Mouse (Mus musculus) gastrocnemius, postnatal 4 days (tissue): Measurements from ENCODE around the gene Fbxo21. TPM values are rescaled to one million over a fixed set of nuclear protein-coding genes. Genes with fewer than 3 reads are reported as not detected.

Source experiments
- DNase-seq, 2 experiments: peaks; one replicate each; pipeline ENCODE4 v3.0.0; 2021 to 2022; ENCODE audit warnings: low spot score in 2 of 2, mixed read lengths in 2 of 2
- total RNA-seq, 2 experiments: library from RNA; stranded (reverse); gene quantifications; 2 replicates each; pipeline ENCODE4 v1.2.3; 2021

Fbxo21 gene
- total RNA-seq, 2 experiments from 2014 or later = 32.6 to 35.3 TPM

- no peak for DNase-seq
These were observed 1.7 kb downstream of the Fbxo21 start for GRCm38 (mm10) chr5:117978159-117978697.

- DNase-seq = no peak
These were observed 2.6 kb downstream of the Fbxo21 start for GRCm38 (mm10) chr5:117979082-117979481.

- no peak for DNase-seq
These were observed 4.4 kb downstream of the Fbxo21 start for GRCm38 (mm10) chr5:117980921-117981320.

- DNase-seq = no peak
These were observed 5.4 kb downstream of the Fbxo21 start for GRCm38 (mm10) chr5:117981943-117982342.

- no peak for DNase-seq
These were observed 9.8 kb downstream of the Fbxo21 start for GRCm38 (mm10) chr5:117986327-117986726.

- DNase-seq = no peak
These were observed 11.4 kb downstream of the Fbxo21 start for GRCm38 (mm10) chr5:117987891-117988290.

GRCm38 (mm10) chr5:117988367-117988766 is 11.8 kb downstream of the Fbxo21 start:
- DNase-seq = no peak

GRCm38 (mm10) chr5:117989773-117990172 is 13.2 kb downstream of the Fbxo21 start:
- DNase-seq = no peak

- DNase-seq = no peak
These were observed 14.4 kb downstream of the Fbxo21 start for GRCm38 (mm10) chr5:117990957-117991356.

- DNase-seq = no peak
These were observed 17.0 kb downstream of the Fbxo21 start for GRCm38 (mm10) chr5:117993550-117993949.

GRCm38 (mm10) chr5:117995372-117995901 is 18.9 kb downstream of the Fbxo21 start:
- no peak for DNase-seq

GRCm38 (mm10) chr5:117995911-117996310 is 19.4 kb downstream of the Fbxo21 start:
- DNase-seq = no peak

- no peak for DNase-seq
These were observed 20.1 kb downstream of the Fbxo21 start for GRCm38 (mm10) chr5:117996581-117996980.

GRCm38 (mm10) chr5:117997434-117997970 is 21.0 kb downstream of the Fbxo21 start:
- no peak for DNase-seq

GRCm38 (mm10) chr5:117999061-117999460 is 22.5 kb downstream of the Fbxo21 start:
- DNase-seq = no peak

GRCm38 (mm10) chr5:117999584-117999983 is 23.1 kb downstream of the Fbxo21 start:
- no peak for DNase-seq

GRCm38 (mm10) chr5:118002059-118002458 is 25.5 kb downstream of the Fbxo21 start:
- peak; percentile 52 to 68 for DNase-seq

GRCm38 (mm10) chr5:118004619-118005018 is 28.1 kb downstream of the Fbxo21 start:
- DNase-seq = peak in 1 of 2 experiments; percentile 51

GRCm38 (mm10) chr5:118005728-118006127 is 29.2 kb downstream of the Fbxo21 start:
- DNase-seq = no peak

- no peak for DNase-seq
These were observed 31.8 kb downstream of the Fbxo21 start for GRCm38 (mm10) chr5:118008344-118008743.

GRCm38 (mm10) chr5:118010872-118011271 is 34.3 kb downstream of the Fbxo21 start:
- no peak for DNase-seq

GRCm38 (mm10) chr5:118011796-118012195 is 35.3 kb downstream of the Fbxo21 start:
- no peak for DNase-seq

GRCm38 (mm10) chr5:118015028-118015427 is 38.5 kb downstream of the Fbxo21 start:
- DNase-seq = peak in 1 of 2 experiments; percentile 41
